Mouse (Mus musculus) midbrain, postnatal 0 days (tissue): ENCODE results near the gene Snrpa. TPM values are rescaled to one million over a fixed set of nuclear protein-coding genes. Genes with fewer than 3 reads are reported as not detected.

Experiments
- ATAC-seq: fragments of 200-750 bp; cut with Nextera tagmentation; 2 replicates; pipeline ENCODE4 v1.8.0; 2017; ENCODE audit warnings: moderate number of reproducible peaks, mild to moderate bottlenecking, moderate TSS enrichment, moderate library complexity; ENCODE audit not compliant: low FRiP score
- DNase-seq: peaks from one replicate; pipeline ENCODE4 v3.0.0-alpha.2; 2015; ENCODE audit warnings: low spot score
- H3K27ac ChIP-seq: fragments of 300-500 bp; sonication (generic); 2 replicates; pipeline ENCODE4 v1.5.1; 2014; ENCODE audit warnings: low read depth, mild to moderate bottlenecking, low read length, mixed read lengths
- H3K27me3 ChIP-seq: fragments of 300-500 bp; sonication (generic); 2 replicates; pipeline ENCODE4 v1.6.1; 2014; ENCODE audit warnings: low read length, control low read depth, mixed read lengths; ENCODE audit not compliant: insufficient read depth
- H3K36me3 ChIP-seq: fragments of 300-500 bp; sonication (generic); 2 replicates; pipeline ENCODE4 v1.6.1; 2014; ENCODE audit warnings: low read length, control low read depth, mixed read lengths; ENCODE audit not compliant: insufficient read depth
- H3K4me1 ChIP-seq: fragments of 300-500 bp; sonication (generic); 2 replicates; pipeline ENCODE4 v1.6.1; 2014; ENCODE audit warnings: mild to moderate bottlenecking, control low read depth, antibody characterized with exemption, low read length, mixed read lengths; ENCODE audit not compliant: insufficient read depth
- H3K4me2 ChIP-seq: fragments of 300-500 bp; sonication (generic); 2 replicates; pipeline ENCODE4 v1.6.1; 2014; ENCODE audit warnings: low read depth, mild to moderate bottlenecking, low read length, mixed read lengths; ENCODE audit not compliant: poor library complexity, severe bottlenecking
- H3K4me3 ChIP-seq: fragments of 300-500 bp; sonication (generic); 2 replicates; pipeline ENCODE4 v1.5.1; 2014; ENCODE audit warnings: low read depth, mild to moderate bottlenecking, low read length, moderate library complexity
- H3K9ac ChIP-seq: fragments of 300-500 bp; sonication (generic); replicated peaks from 2 replicates; pipeline ENCODE4 v1.6.1; 2014; ENCODE audit warnings: mild to moderate bottlenecking, low read length, moderate library complexity, mixed read lengths; ENCODE audit not compliant: poor library complexity, severe bottlenecking
- H3K9me3 ChIP-seq: fragments of 300-500 bp; sonication (generic); 2 replicates; pipeline ENCODE4 v1.6.1; 2016; ENCODE audit warnings: low read length, control low read depth
- CTCF ChIP-seq: IDR thresholded peaks from 2 replicates; pipeline ENCODE4 v1.5.1; 2016; ENCODE audit warnings: antibody characterized with exemption, mild to moderate bottlenecking
- WGBS: fragments of 180-500 bp; shearing (Covaris S2); extraction: QIAGEN DNeasy Blood & Tissue Kit; methylation state at CpG from one replicate; pipeline ENCODE4 v1.1.7; 2014; 5-methylcytosine and 5-hydroxymethylcytosine counted together
- polyA plus RNA-seq: library from polyadenylated mRNA; unstranded; fragments of >200 nt; fragmentation: Nextera tagmentation; extraction: Ambion mirVana; gene quantifications from 2 replicates; pipeline ENCODE4 v1.2.1, GENCODE M21; 2015
- total RNA-seq: library from RNA; depleted of rRNA; stranded (reverse); fragments of >200 nt; gene quantifications from 2 replicates; pipeline ENCODE4 v1.2.3, GENCODE M21; 2014

Gene Snrpa
- total and polyA plus RNA-seq, 2 experiments from 2014 or later: 142 to 147 TPM

- DNase-seq (no peak), ATAC-seq (no peak; the same call in 1 of the 2 replicates)
- Histone ChIP-seq H3K27ac (peak overlapping the region; percentile 92), H3K27me3 (no peaks in the 10 kb centered on the region), H3K4me1 (no peaks in the 10 kb centered on the region), H3K9me3 (no peaks in the 10 kb centered on the region), H3K36me3 (peaks cover 25% of the 10 kb centered on the region), H3K4me3 (peak overlapping the region; percentile 62), H3K4me2 (peak overlapping the region; percentile 58), H3K9ac (peak overlapping the region; percentile 72)
- no peak for TF ChIP-seq CTCF
- 15% methylated on average over 4 of the region's 4 CpGs for WGBS
Observed at GRCm38 (mm10) chr7:27177942-27178323, 18.1 kb downstream of the Snrpa start.

DNA sequence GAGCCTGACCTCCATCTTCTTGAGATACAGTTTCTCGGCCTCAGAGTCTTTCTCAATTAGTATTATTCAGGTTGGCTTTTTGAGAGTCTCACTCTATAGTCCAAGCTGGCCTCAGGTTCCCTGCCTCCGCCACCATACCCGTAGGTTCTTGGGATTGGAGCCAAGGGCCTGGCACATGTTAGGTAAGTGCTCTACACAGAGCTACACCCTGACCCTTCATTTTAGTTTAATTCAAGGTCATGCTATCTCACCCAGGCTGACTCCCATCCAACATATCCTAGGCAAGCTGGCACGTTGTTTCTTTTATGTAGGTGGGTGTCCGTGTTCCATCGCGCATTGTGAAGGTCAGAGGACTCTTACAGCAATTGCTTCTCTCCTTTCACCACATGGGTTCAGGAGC lies 21.2 kb downstream of the Snrpa start:
- Histone ChIP-seq H3K4me1 (no peaks in the 10 kb centered on the region), H3K4me2 (no peak overlapping the region), H3K27me3 (no peaks in the 10 kb centered on the region), H3K4me3 (no peak overlapping the region), H3K36me3 (peaks cover 41% of the 10 kb centered on the region), H3K9me3 (no peaks in the 10 kb centered on the region), H3K27ac (no peak overlapping the region), H3K9ac (no peak overlapping the region)
- DNase-seq (no peak), ATAC-seq (no peak)
- no peak for TF ChIP-seq CTCF
- WGBS: 94% methylated on average over 7 of the region's 7 CpGs

GRCm38 (mm10) chr7:27174496-27174895 lies 21.6 kb downstream of the Snrpa start:
- Histone ChIP-seq H3K4me3 (no peak overlapping the region), H3K4me2 (no peak overlapping the region), H3K9me3 (no peaks in the 10 kb centered on the region), H3K27me3 (no peaks in the 10 kb centered on the region), H3K36me3 (peaks cover 41% of the 10 kb centered on the region), H3K9ac (no peak overlapping the region), H3K4me1 (no peaks in the 10 kb centered on the region), H3K27ac (no peak overlapping the region)
- no peak for DNase-seq
- WGBS: 94% methylated on average over 15 of the region's 15 CpGs
- ATAC-seq: no peak
- no peak for TF ChIP-seq CTCF

- TF ChIP-seq CTCF: no peak
- H3K4me3 ChIP-seq: no peak overlapping the region
- no peak overlapping the region for H3K9ac ChIP-seq
- no peak overlapping the region for H3K27ac ChIP-seq
- 95% methylated on average over 3 of the region's 3 CpGs for WGBS
- no peaks in the 10 kb centered on the region for H3K9me3 ChIP-seq
- no peak for ATAC-seq
- DNase-seq: no peak
- no peaks in the 10 kb centered on the region for H3K27me3 ChIP-seq
- no peak overlapping the region for H3K4me2 ChIP-seq
- H3K4me1 ChIP-seq: no peaks in the 10 kb centered on the region
- H3K36me3 ChIP-seq: peaks cover 41% of the 10 kb centered on the region
Observed at GRCm38 (mm10) chr7:27170981-27171380, 25.1 kb downstream of the Snrpa start.

DNA sequence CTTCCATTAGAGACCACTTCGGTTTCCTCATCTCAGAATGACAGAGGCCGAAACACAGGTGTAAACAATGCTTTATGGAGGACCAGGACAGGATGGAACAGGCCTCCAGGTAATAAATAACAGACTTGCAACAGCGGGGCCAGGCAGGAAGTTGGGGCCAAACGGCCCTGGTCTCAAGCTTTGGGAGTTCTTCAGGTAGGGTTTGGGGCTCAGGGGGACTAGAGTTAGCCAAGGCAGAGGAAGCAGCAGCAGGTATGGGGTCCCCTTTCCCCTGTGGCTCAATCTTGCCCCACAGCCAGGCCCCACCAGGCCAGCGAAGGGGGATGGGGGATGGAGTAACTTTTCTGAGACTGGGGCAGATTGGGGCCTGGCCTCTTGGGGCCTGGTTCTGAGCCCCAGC lies 27.7 kb downstream of the Snrpa start:
- DNase-seq (no peak), ATAC-seq (no peak)
- no peak overlapping the region for H3K4me3 ChIP-seq
- no peaks in the 10 kb centered on the region for H3K9me3 ChIP-seq
- no peak overlapping the region for H3K4me2 ChIP-seq
- peaks cover 28% of the 10 kb centered on the region for H3K36me3 ChIP-seq
- peaks cover 19% of the 10 kb centered on the region for H3K4me1 ChIP-seq
- no peaks in the 10 kb centered on the region for H3K27me3 ChIP-seq
- no peak overlapping the region for H3K27ac ChIP-seq
- 95% methylated on average over 5 of the region's 5 CpGs for WGBS
- H3K9ac ChIP-seq: no peak overlapping the region
- no peak for TF ChIP-seq CTCF

GRCm38 (mm10) chr7:27167475-27168094 lies 28.5 kb downstream of the Snrpa start:
- Histone ChIP-seq H3K27ac (peak overlapping the region; percentile 96), H3K9ac (0 out of 2 replicates have a peak overlapping the region, but pooled peaks have one; percentile 94), H3K27me3 (no peaks in the 10 kb centered on the region), H3K4me1 (peaks cover 25% of the 10 kb centered on the region), H3K4me2 (peak overlapping the region; percentile 69), H3K36me3 (peaks cover 22% of the 10 kb centered on the region), H3K4me3 (peak overlapping the region; percentile 82), H3K9me3 (no peaks in the 10 kb centered on the region)
- WGBS: 67% methylated on average over 11 of the region's 11 CpGs
- DNase-seq: no peak
- no peak for TF ChIP-seq CTCF
- ATAC-seq: no peak
